15 mouse cellular contexts compared by ENCODE assay signal in the genomic region with DNA sequence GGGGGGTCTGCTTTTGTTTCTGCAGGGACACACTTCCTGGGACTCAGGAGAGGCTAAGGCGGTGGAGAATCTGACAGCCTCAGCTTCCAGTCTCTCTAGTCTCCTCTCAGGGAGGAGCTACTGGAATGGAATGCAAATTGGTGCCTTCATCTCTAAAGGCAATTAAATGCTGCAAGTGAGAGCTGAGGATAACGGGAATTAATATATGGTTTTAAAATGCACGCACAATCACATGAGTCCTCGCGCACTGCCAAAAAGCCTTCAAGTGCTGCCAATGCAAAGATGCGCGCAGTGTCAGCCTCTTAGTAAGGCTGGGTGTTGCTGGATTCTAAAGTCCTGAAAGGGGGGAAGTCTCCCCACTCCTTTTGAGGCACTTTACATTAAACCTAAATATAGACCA. TPM values are rescaled to one million over a fixed set of nuclear protein-coding genes. Genes with fewer than 3 reads are reported as not detected.
DNase-seq lines count a peak whose midpoint lies in the region; ATAC-seq and TF ChIP-seq lines count a peak whose summit lies in the region.
"Had no signal": no experiment of that assay in that cellular context is flagged by ENCODE, and none has a peak within 500 bp of the region (broad histone marks: within the 10 kb centered on the region; RNA-seq: fewer than 3 reads in every experiment).

No protein-coding gene starts in this region.

- H3K4me2 ChIP-seq in forebrain, embryonic 13.5 days = peak overlapping the region; percentile 31
- H3K4me2 ChIP-seq in intestine, embryonic 16.5 days (ENCODE audit: low read depth, low read length) = no peak overlapping the region
- H3K4me2 ChIP-seq in neural tube, embryonic 15.5 days = peak overlapping the region; percentile 19; the same call in 1 of the 2 replicates
- H3K4me2 ChIP-seq: embryonic facial prominence, embryonic 12.5 days; limb, embryonic 15.5 days had no signal

- DNase-seq in layer of hippocampus, adult 2 months (ENCODE audit: low spot score in 2 of 2) = no peak
- DNase-seq in layer of hippocampus, postnatal 10 days (ENCODE audit: low spot score in 2 of 2) = no peak
- DNase-seq in MN1 (ENCODE audit: low spot score) = no peak
- DNase-seq in adrenal gland, adult 18-20 months (ENCODE audit: low spot score in 2 of 2) = no peak
- DNase-seq: B cell, adult 2 months; cerebellum, adult 9-10 months; kidney, postnatal 4 days; spleen, adult 18-20 months had no signal

- ATAC-seq in forebrain, embryonic 13.5 days = peak; percentile 61
- 0 out of 2 replicates have a peak, but pooled peaks have one; percentile 7 for ATAC-seq in intestine, embryonic 16.5 days
- ATAC-seq in neural tube, embryonic 15.5 days (ENCODE audit: low FRiP score) = no peak
- ATAC-seq in megakaryocyte, adult 5-6 weeks (ENCODE audit: poor library complexity, severe bottlenecking) = no peak
- ATAC-seq: lung, postnatal 0 days had no signal

- no peak overlapping the region for H3K4me3 ChIP-seq in layer of hippocampus, adult 2 months
- H3K4me3 ChIP-seq in forebrain, embryonic 13.5 days = 0 out of 2 replicates have a peak overlapping the region, but pooled peaks have one; percentile 1
- no peak overlapping the region for H3K4me3 ChIP-seq in intestine, embryonic 16.5 days (ENCODE audit: low read length)
- no peak overlapping the region for H3K4me3 ChIP-seq in neural tube, embryonic 15.5 days (replicated peaks)
- H3K4me3 ChIP-seq: embryonic facial prominence, embryonic 12.5 days; limb, embryonic 15.5 days had no signal

- WGBS in forebrain, embryonic 13.5 days = 30% methylated on average over 7 of the region's 7 CpGs
- WGBS in intestine, embryonic 16.5 days = 67% methylated on average over 7 of the region's 7 CpGs
- WGBS in neural tube, embryonic 15.5 days = 22% methylated on average over 7 of the region's 7 CpGs

- H3K9me3 ChIP-seq in forebrain, embryonic 13.5 days (replicated peaks) = no peaks in the 10 kb centered on the region
- no peaks in the 10 kb centered on the region for H3K9me3 ChIP-seq in intestine, embryonic 16.5 days (ENCODE audit: control insufficient read depth, low read length)
- no peaks in the 10 kb centered on the region for H3K9me3 ChIP-seq in neural tube, embryonic 15.5 days (replicated peaks)
- H3K9me3 ChIP-seq: embryonic facial prominence, embryonic 12.5 days; limb, embryonic 15.5 days had no signal

- H3K36me3 ChIP-seq in forebrain, embryonic 13.5 days (ENCODE audit: poor library complexity, severe bottlenecking) = no peaks in the 10 kb centered on the region; the same call in 1 of the 2 replicates
- no peaks in the 10 kb centered on the region for H3K36me3 ChIP-seq in intestine, embryonic 16.5 days (ENCODE audit: control insufficient read depth, insufficient read depth, low read length)
- H3K36me3 ChIP-seq in neural tube, embryonic 15.5 days = no peaks in the 10 kb centered on the region
- H3K36me3 ChIP-seq: embryonic facial prominence, embryonic 12.5 days had no signal

- 0 out of 2 replicates have a peak overlapping the region, but pooled peaks have one; percentile 28 for H3K27ac ChIP-seq in layer of hippocampus, adult 2 months
- peak overlapping the region; percentile 63 for H3K27ac ChIP-seq in forebrain, embryonic 13.5 days
- no peak overlapping the region for H3K27ac ChIP-seq in intestine, embryonic 16.5 days (ENCODE audit: low read length)
- peak overlapping the region; percentile 45 for H3K27ac ChIP-seq in neural tube, embryonic 15.5 days (replicated peaks)
- H3K27ac ChIP-seq: embryonic facial prominence, embryonic 12.5 days; limb, embryonic 15.5 days had no signal

- no peak overlapping the region for H3K9ac ChIP-seq in forebrain, embryonic 13.5 days
- no peak overlapping the region for H3K9ac ChIP-seq in intestine, embryonic 16.5 days (ENCODE audit: low read depth, low read length)
- H3K9ac ChIP-seq in neural tube, embryonic 15.5 days (replicated peaks) = no peak overlapping the region
- H3K9ac ChIP-seq: embryonic facial prominence, embryonic 12.5 days; limb, embryonic 15.5 days had no signal

- TF ChIP-seq CTCF in layer of hippocampus, adult 2 months (conservative IDR thresholded peaks at IDR 0.05) = no peak

- peaks cover 42% of the 10 kb centered on the region for H3K4me1 ChIP-seq in forebrain, embryonic 13.5 days
- peaks cover 12% of the 10 kb centered on the region for H3K4me1 ChIP-seq in intestine, embryonic 16.5 days (ENCODE audit: control insufficient read depth, insufficient read depth, low read length)
- peaks cover 37% of the 10 kb centered on the region for H3K4me1 ChIP-seq in neural tube, embryonic 15.5 days

- H3K27me3 ChIP-seq in forebrain, embryonic 13.5 days = no peaks in the 10 kb centered on the region
- H3K27me3 ChIP-seq in intestine, embryonic 16.5 days (replicated peaks; ENCODE audit: control insufficient read depth, insufficient read depth, low read length) = no peaks in the 10 kb centered on the region
- H3K27me3 ChIP-seq in neural tube, embryonic 15.5 days (replicated peaks) = no peaks in the 10 kb centered on the region
- H3K27me3 ChIP-seq: embryonic facial prominence, embryonic 12.5 days; limb, embryonic 15.5 days had no signal

RNA-seq across cellular contexts. Expression of a gene that starts 42.6 kb away (rescaled TPM):
- 10 to 100 TPM; 61.9 to 79.5 TPM for total RNA-seq in layer of hippocampus, adult 2 months (2021)
- 10 to 100 TPM; 59.8 to 85.9 TPM for total RNA-seq in layer of hippocampus, postnatal 10 days (2021)
- polyA plus RNA-seq in forebrain, embryonic 13.5 days (2015; fragmentation: Nextera tagmentation; extraction: Ambion mirVana) = 14.1 and 14.5 TPM in 2 replicates
- polyA plus RNA-seq in intestine, embryonic 16.5 days (2015; fragmentation: Nextera tagmentation; extraction: Ambion mirVana) = 5.7 and 5.8 TPM in 2 replicates
- polyA plus RNA-seq in neural tube, embryonic 15.5 days (2015; fragmentation: Nextera tagmentation; extraction: Ambion mirVana) = 9.1 and 10.6 TPM in 2 replicates
- 154 and 171 TPM in 2 replicates for total RNA-seq in megakaryocyte, adult 5-6 weeks (2015)
- 227 and 264 TPM in 2 replicates for total RNA-seq in megakaryocyte, adult 5-6 weeks (2017)
- 10 to 100 TPM; 25.6 to 27.8 TPM for total RNA-seq in adrenal gland, adult 18-20 months (2021)

Comparison
In these comparisons a context has a peak if more than half of its experiments do, and no peak if none do; other contexts are left out.
1. ATAC-seq: peak in forebrain, embryonic 13.5 days (single experiment) and intestine, embryonic 16.5 days (single experiment); none in neural tube, embryonic 15.5 days (single experiment) and megakaryocyte, adult 5-6 weeks (single experiment).